Mouse (Mus musculus) CD4-positive helper T cell, adult 2 months (primary cell): Measurements from ENCODE around the gene Fbxo3.
"Not testable (repeated sequence)": the region's sequence is repeated elsewhere in the genome, so short reads cannot be mapped to it uniquely, and the experiment has no call there.

Experiments used
- DNase-seq: peaks from one replicate; pipeline ENCODE4 v3.0.0-alpha.2; 2012; ENCODE audit warnings: low read depth, missing footprints, low spot score

Gene Fbxo3

GRCm38 (mm10) chr2:104027458-104028138, at the start of gene Fbxo3:
Fbxo3 (plus strand) TSS chr2:104027721.
- DNase-seq, result peak; percentile 82

- DNase-seq, result peak; percentile 45
Measured at GRCm38 (mm10) chr2:103982250-103982649, 45.3 kb upstream of the Fbxo3 start.

GRCm38 (mm10) chr2:103983146-103983545, 44.4 kb upstream of the Fbxo3 start:
- no peak for DNase-seq

DNA sequence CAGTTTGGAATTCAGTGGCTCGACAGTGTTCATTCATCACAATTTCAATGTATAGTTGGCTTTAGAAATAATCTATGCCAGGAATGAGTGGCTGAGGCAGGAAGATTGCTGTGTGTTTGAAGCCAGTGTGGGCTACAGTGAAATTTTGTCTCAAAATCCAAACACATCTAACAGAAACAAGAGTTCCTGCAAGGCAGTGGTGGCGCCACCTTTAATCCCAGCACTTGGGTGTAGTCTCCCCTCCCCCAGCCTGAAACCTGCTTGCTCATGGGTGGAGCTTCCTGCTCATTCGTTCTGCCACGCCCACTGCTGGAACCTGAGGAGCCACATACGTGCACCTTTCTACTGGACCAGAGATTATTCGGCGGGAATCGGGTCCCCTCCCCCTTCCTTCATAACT, 39.9 kb upstream of the Fbxo3 start:
- not testable (repeated sequence) for DNase-seq

DNA sequence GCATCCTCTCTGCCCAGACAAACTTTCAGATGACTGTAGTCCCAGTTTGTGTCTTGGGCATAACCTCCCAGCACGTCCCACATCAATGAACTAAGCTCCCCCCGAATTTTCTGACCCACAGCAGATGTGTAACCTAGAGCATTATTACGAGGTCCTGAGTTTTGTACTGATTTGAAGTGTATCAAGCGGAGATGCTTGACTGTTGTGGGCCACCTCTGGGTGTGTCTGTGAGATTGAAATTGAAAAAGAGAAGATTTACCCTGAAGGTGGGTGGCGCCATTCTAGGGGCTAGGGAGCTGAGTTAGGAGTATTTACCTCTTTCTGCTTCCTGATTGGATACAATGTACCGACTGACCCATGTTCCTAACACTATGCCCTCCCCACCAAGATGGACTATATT, 37.8 kb upstream of the Fbxo3 start:
- no peak for DNase-seq

GRCm38 (mm10) chr2:103991303-103991702, 36.2 kb upstream of the Fbxo3 start:
- DNase-seq, result no peak

DNA sequence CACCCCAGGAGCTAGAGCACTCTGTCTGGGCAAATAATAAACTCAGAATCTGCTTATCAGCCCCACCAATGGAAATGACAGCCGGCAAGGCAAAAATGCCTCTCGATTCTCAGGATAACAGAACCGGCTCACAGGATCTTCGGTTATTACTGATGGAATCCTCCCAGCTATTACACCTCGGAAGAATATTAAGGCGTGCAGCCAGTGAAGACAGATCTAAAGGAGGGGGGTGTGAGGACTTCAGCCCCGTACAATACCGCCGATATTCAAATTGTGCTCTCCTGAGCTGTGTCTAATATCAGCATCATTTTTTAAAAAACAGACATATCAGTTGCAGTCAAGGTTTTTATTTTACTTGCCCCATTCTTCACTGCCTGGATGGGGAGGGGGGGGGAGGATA, 35.4 kb upstream of the Fbxo3 start:
- DNase-seq, result no peak

DNA sequence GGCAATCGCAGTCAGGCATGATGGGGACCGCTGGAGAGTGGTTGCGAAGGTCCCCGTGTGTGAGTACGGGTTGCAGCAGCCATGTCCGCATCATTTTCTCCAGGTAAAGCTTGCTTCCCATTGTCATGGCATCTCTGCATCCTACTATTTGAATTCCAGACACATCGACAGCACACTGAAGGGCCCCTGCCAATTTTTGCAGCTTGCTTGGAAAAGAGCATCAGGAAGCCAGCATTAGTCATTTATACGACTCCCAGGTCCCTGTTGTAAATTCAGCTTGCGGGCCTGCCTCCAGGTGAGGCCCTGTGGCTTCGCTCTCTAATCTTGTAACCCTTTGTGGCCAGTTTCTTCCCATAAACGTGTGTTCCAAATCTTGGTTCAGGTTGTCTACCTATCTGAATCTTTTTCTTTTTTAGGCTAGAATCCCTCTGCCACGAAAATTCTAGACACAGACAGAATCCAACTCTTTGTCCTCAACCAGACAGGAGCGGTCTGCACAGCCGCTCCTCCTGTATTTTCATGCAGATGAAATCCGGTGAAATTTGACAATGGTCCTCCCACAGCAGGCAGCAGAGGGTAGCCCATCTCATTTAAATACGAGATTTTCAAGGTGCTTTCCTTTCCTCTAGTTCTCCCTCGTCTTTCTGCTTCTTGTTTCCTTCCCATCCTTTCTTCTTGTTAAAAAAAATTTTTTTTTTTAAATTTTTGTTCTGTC, 34.7 kb upstream of the Fbxo3 start:
- DNase-seq, result no peak

DNA sequence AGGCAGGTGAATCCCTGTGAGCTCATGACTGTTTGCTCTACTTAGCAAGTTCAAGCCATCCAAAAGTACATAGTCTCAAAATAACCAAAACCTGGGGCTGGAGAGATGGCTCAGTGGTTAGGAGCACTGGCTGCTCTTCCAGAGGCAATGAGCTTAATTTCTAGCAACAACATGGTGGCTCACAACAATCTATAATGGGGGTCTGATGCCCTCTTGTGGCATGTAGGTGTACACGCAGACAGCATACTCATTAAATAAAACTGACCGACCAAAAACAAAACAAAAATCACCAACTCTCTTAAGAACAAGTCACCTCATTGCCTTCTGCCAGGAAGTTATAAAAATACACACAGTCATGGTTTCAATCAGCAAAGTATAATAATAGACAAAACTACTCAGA, 26.4 kb upstream of the Fbxo3 start:
- peak; percentile 12 for DNase-seq

DNA sequence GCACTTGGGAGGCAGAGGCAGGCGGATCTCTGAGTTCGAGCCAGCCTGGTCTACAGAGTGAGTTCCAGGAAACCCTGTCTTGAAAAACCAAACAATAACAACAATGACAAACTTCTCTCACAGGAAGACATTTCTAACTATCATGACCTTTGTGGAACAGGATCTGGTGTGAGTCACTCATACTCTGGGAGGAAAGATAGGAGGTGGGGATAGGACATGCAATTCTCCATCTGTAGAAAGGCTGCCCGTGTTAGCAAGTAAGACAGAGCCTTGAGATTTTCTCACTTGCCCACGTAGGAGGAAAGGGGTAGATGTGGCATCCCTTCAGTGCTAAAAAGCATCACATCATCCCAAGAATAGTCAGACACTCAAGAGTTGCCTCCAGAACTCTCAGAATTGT, 25.7 kb upstream of the Fbxo3 start:
- DNase-seq, result no peak

GRCm38 (mm10) chr2:104002711-104003413, 24.7 kb upstream of the Fbxo3 start:
- DNase-seq, result peak; percentile 22

- DNase-seq, result no peak
Measured at GRCm38 (mm10) chr2:104007793-104008519, 19.6 kb upstream of the Fbxo3 start.

DNA sequence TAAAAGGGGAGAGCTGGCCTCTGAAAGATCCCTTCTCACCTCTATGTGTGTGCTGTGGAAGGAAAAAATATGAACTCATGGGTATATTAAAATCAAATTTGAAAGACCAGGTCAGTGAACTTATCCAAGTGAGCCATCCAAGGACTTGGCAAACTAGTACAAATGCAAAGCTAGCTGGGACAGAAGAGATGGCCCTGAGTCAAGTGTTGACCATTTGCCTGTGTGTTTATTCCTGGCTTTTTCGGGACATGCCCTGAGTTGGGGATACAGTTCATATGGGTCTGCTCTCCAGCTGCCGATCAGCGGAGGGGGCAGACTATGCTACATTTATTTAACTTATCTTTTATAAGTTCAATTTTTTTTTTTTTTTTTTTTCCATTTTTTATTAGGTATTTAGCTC, 18.7 kb upstream of the Fbxo3 start:
- DNase-seq, result not testable (repeated sequence)

DNA sequence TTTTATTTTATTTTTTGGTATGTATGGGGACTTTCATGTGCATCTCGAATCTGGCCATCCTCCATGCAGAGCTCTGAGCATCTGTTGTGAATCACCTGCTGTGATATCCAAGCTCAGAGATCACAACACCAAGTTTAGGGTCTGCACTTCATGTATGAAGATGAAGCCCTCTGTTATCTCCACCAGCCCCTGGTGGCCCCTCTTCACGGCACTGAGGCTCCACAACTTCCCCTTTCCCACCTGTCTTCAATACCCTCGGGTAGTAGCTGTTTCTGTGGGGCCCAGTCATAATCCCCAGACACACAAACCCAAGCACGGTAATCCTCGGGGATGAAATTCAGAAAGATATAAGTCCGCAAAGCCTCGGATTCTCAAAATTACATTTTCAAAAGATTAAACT, 4.4 kb upstream of the Fbxo3 start:
- DNase-seq, result no peak

DNA sequence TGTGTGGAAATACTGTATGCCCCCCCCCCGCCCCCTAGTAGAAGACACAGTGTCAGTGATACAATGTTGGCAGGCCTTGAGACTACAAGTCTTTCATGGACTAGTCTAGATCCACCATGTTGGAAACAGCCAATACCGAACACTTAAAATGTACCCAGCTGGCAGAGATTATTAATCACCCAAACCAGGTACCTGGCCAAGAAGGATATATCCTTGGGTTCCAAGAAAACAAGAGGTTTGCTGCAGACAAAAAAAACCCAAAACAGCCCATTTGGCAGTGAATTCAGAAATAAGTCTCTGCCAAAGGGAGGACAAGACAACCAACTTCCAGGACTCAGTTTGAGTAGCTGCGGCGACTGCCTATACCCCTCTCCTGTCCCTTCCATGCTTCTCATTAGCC, 2.9 kb upstream of the Fbxo3 start:
- no peak for DNase-seq

GRCm38 (mm10) chr2:104028139-104028723, 710 bp downstream of the Fbxo3 start, which contains the start of gene 4931422A03Rik:
4931422A03Rik (minus strand) TSS chr2:104028361.
- no peak for DNase-seq

GRCm38 (mm10) chr2:104029074-104029473, 1.6 kb downstream of the Fbxo3 start:
- no peak for DNase-seq

DNA sequence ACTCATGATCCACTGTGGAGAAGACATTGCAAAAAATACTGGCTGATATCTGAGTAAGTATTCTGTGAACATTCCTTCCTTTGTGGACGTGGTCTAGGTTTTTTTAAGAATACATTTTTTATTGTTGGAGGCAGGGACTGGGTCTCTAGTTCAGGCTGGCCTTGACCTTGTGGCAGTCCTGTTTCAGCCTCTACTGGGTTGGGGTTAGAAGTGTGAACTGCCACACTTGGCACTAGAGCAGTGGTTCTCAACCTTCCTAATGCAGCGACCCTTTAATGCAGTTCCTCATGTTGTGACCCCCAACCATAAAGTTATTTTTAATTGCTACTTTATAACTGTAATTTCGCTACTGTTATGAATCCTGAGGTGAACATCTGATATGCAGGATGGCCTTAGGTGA, 2.9 kb downstream of the Fbxo3 start:
- DNase-seq, result no peak

DNA sequence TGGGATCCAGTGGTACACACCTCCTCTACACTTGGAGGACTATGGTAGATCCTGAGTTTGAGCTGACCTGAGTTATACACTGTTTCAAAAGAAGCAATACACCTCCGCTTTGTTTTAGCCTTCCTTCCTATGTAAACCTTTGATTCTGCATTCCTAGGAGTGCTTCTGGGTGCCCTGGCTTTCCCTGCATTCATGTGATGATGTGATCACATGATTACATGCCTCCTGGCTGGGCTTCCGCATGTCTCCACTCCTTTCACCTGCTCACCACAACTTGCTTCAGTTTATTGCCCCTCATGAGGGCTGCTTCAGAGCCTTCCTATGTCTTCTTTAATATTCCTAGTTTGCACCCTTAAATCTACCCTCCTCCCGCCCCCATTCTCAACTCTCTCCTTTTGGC, 4.5 kb downstream of the Fbxo3 start:
- DNase-seq, result no peak

DNA sequence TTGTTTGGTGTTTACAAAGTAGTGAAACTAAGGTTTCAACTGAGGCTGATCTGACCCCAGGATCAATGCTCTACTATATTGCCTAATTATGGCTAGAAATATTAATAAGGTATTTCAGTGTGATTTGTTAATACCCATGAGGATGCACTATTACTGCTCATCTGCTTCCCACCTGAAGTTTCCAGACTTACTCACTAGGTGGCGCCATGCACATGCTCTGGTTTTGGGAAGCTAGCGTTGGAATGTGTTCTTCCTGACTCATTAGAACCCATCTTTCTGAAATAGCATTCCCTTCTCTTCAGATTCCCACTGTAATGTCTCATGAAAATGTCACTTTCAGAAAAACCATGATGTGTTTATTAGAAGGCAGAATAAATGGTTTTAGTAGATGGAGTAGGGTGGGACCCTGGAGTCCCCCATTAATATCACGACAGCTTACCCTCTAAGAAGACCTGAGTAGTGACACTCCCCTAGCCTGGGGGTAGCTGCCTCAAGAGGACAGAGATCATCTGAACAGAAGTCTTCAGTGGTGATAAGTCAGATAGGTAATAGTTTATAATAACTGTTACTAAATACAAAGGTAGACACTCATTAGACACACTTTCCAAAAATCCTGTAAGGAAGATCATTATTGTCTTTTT, 7.4 kb downstream of the Fbxo3 start:
- DNase-seq, result peak; percentile 31

DNA sequence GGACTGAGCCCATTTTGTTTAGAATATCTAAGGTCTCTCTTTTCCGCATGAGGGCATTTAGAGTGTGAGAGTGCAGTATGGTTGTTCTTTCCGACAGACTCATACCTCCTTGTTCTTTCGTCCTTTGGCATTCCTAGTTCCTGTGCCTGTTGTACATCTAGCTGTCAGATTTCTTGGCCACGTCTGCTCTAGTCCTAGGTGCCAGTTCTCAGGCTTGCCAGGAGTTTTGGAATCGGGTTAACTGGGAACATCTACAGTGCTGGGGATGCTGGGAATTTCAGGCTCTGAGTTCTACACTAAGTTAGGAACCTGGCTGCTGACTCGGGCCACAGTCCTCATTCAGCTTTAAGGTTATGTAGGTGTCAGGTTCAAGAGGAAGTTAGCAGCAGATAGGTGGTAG, 8.1 kb downstream of the Fbxo3 start:
- DNase-seq, result no peak
